Mouse (Mus musculus) heart, postnatal 14 days (tissue): ENCODE results near the gene Kdelc2. TPM values are rescaled to one million over a fixed set of nuclear protein-coding genes. Genes with fewer than 3 reads are reported as not detected.

ENCODE experiments used
- DNase-seq, 2 experiments: peaks; one replicate each; pipeline ENCODE4 v3.0.0; 2021 to 2022
- intact Hi-C: fragments of 180-260 bp; cut with DNase I; formaldehyde crosslinking; loops from one replicate; pipeline ENCODE4 v1.15.1; 2025
- microRNA-seq, 2 experiments: library from miRNA; unstranded; fragments of <30 nt; microRNA quantifications; one replicate each; pipeline ENCODE4 v1.2.0; 2021 to 2022
- total RNA-seq, 2 experiments: library from RNA; stranded (reverse); gene quantifications; 2 replicates each; pipeline ENCODE4 v1.2.3; 2021

Gene Kdelc2
- total RNA-seq, 2 experiments from 2014 or later = 10.9 to 12.3 TPM

DNA sequence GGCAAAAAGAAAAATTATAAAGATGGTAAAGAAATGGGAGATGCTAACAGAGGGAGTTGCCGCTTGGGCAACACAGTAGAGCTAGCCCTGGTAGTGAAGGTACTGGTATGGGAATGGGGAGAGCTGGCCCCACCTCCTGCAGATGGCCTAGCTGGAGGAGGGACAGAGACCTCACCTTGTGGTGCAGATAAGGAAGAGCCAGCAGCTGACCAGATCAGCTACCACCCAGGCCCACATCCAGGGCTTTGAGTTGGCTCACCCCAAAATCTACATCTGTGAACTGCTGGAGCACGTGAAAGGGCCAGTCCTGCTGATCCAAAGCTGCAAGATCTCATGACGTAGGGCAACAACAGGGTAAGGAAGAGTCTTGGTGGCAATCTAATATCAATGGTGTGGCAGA, 42.9 kb downstream of the Kdelc2 start:
- intact Hi-C loops = no loop called here
- DNase-seq = no peak

GRCm38 (mm10) chr9:53427638-53428037, 43.8 kb downstream of the Kdelc2 start:
- intact Hi-C loops = no loop called here

DNA sequence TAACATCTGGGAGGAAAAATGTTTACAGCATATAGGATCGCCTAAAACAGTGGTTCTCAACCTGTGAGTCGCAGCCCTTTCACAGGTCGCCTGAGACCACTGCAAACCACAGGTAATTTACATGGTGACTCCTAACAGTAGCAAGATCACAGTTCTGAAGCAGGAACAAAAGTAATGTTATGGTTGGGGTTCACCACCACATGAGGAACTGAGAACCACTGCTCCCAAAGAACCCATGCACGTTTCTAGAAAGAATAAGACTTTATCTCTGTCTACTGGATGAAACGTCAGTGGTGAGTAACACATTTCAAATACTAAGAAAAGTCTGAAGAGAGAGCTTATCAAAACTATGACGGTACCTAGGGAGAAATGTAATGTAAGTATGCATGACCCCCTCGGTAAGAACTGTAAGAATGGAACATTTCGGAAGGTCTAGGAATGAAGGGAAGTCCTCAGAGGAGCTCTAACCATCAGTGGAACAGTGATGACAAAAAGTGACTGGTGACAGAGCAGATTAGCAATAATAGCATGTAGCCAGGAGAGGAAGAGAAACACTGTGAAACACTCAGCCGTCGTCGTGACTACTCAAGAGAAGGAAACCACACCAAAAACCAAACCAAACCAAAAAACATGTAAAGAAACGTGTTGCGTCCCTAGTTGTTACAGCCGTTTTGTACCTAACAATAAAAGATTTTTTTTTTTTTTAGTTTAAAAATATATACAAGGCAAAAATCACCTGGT, 52.2 kb downstream of the Kdelc2 start:
- intact Hi-C loops = no loop called here
- no peak for DNase-seq

More at GRCm38 (mm10) chr9:53427638-53428037, 43.8 kb downstream of the Kdelc2 start:
- no peak for DNase-seq

DNA sequence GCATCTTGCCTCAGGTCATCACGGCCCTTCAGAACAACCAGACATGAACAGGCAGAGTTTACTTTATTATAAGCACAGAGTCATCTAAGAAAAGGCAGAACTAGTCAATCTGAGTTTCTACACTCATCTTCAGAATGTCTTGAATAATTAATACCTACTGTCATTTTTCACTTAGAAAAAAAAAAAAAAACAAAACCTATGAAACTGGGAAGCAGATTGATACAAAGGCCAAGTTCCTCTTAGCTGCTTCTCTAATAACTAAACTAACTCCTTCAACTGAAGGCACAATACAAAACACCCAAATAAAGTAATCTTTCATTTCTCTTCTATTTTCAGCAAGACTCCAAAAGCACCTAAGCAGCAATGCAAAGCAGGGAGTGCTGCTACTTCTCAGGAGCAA, 66.8 kb downstream of the Kdelc2 start:
- no peak for DNase-seq
- intact Hi-C loops = no loop called here

Small RNAs within 50 kb of the gene (microRNA-seq; reads per million reads assigned to microRNA genes)
- gene Mir130c = 0 reads per million in 2 experiments

Other genes with a start within 250 kb of the Kdelc2 start
- gene Ddx10, start 136.0 kb upstream of the Kdelc2 start, total RNA-seq = 1 to 10 TPM; 9.6 to 9.7 TPM
- under 1 TPM; 0.22 to 0.34 TPM for gene Exph5, start 82.4 kb upstream of the Kdelc2 start, total RNA-seq
- under 1 TPM; 0.36 to 0.41 TPM for gene 4930550C14Rik, start 18.3 kb downstream of the Kdelc2 start, total RNA-seq
- 10 to 100 TPM in 1 of 2 experiments, 1 to 10 TPM in 1; 9.6 to 10.3 TPM for gene Atm, start 152.7 kb downstream of the Kdelc2 start, total RNA-seq
- 1 to 10 TPM; 8.3 to 8.5 TPM for gene Npat, start 153.0 kb downstream of the Kdelc2 start, total RNA-seq
- 100 to 1,000 TPM; 313 to 317 TPM for gene Acat1, start 226.4 kb downstream of the Kdelc2 start, total RNA-seq